Mouse (Mus musculus) midbrain, embryonic 10.5 days (tissue): Measurements from ENCODE around the gene Mok. TPM values are rescaled to one million over a fixed set of nuclear protein-coding genes. Genes with fewer than 3 reads are reported as not detected.

ENCODE experiments used
- DNase-seq: peaks from one replicate; pipeline ENCODE4 v3.0.0-alpha.2; 2017; ENCODE audit warnings: low spot score
- H3K27ac ChIP-seq: fragments of 300-500 bp; sonication (generic); replicated peaks from 2 replicates; pipeline ENCODE4 v1.5.1; 2016; ENCODE audit warnings: mild to moderate bottlenecking
- H3K27me3 ChIP-seq: fragments of 300-500 bp; sonication (generic); 2 replicates; pipeline ENCODE4 v1.6.1; 2016; ENCODE audit warnings: low read depth, mild to moderate bottlenecking; ENCODE audit not compliant: poor library complexity, severe bottlenecking
- H3K36me3 ChIP-seq: fragments of 300-500 bp; sonication (generic); 2 replicates; pipeline ENCODE4 v1.6.1; 2016; ENCODE audit warnings: mild to moderate bottlenecking, moderate library complexity
- H3K4me1 ChIP-seq: fragments of 300-500 bp; sonication (generic); 2 replicates; pipeline ENCODE4 v1.6.1; 2016
- H3K4me3 ChIP-seq: fragments of 300-500 bp; sonication (generic); 2 replicates; pipeline ENCODE4 v1.5.1; 2016; ENCODE audit warnings: mild to moderate bottlenecking, moderate library complexity
- H3K9me3 ChIP-seq: fragments of 300-500 bp; sonication (generic); replicated peaks from 2 replicates; pipeline ENCODE4 v1.6.1; 2016; ENCODE audit warnings: mild to moderate bottlenecking
- WGBS: fragments of 180-500 bp; shearing (Covaris S2); methylation state at CpG from one replicate; pipeline ENCODE4 v1.1.7; 2016; 5-methylcytosine and 5-hydroxymethylcytosine counted together
- polyA plus RNA-seq: library from polyadenylated mRNA; unstranded; fragments of >200 nt; fragmentation: Nextera tagmentation; extraction: Ambion mirVana; gene quantifications from 2 replicates; pipeline ENCODE4 v1.2.1, GENCODE M21; 2016

Mok gene
- polyA plus RNA-seq, 1 experiment from 2014 or later = 10.1 TPM

DNA sequence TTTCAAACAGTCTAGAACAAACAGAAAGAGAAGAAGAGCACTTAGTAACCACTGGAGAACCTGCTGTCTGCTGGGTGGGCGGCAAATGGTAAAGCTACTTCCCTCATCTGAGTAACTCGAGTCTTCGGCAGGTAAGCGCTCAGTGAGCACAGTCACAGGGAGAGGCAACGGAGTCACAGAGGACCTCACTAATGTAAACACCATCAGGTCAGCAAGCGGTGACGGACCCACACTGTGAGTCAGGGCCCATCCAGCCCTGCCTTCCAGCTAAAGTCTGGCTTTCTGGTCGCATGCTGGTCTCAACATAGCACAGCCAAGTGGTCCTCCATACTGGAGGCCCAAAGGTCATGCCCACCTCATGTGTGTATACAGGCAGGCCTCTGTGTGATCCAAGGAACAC lies 21.4 kb downstream of the Mok start:
- no peak for DNase-seq

DNA sequence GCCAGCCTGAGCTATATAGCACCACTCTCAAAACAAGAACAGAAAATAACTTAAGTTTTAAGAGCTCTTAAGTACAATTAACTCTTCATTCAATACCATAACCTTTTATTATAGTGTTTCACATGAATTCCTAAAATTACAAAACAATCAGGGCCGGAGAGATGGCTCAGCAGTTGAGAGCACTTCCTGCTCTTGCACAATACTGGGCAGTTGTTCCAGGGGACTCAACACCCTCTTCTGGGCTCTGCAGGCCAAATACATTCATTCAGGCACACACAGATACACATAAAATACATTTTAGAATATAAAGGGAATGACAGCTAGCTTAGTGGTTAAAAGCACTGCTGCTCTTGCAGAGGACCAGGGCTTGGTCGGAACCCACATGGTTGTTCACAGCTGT lies 23.9 kb downstream of the Mok start:
- H3K4me3 ChIP-seq = no peak overlapping the region
- H3K27ac ChIP-seq = no peak overlapping the region
- H3K4me1 ChIP-seq = no peaks in the 10 kb centered on the region
- H3K36me3 ChIP-seq = peaks cover 36% of the 10 kb centered on the region
- no peaks in the 10 kb centered on the region for H3K27me3 ChIP-seq
- no peak for DNase-seq
- H3K9me3 ChIP-seq = no peaks in the 10 kb centered on the region
- 94% methylated on average over 2 of the region's 2 CpGs for WGBS

More for the DNA sequence above, 21.4 kb downstream of the Mok start:
- Histone ChIP-seq H3K4me3 (no peak overlapping the region), H3K27me3 (no peaks in the 10 kb centered on the region), H3K4me1 (no peaks in the 10 kb centered on the region), H3K9me3 (no peaks in the 10 kb centered on the region), H3K27ac (no peak overlapping the region), H3K36me3 (peaks cover 13% of the 10 kb centered on the region; the same call in 1 of the 2 replicates)
- WGBS = 82% methylated on average over 8 of the region's 8 CpGs

DNA sequence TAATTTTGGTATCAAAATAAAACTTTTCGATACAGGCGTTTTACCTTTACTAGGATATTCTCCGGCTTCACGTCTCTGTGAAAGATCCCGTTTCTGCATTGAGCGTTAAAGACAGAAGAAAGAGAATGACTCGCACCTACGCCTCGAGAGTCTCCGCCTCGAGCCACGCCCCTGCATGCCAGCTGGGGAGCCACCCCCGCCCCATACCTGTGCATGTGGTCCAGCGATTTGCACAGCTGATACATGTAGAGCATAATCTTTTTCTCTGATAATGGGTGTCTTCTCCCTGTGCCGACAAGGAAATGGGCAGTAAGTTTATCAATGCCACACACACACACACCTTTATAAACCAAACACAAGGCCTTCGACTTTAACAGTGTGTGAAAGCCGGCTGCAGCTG lies 25.8 kb downstream of the Mok start:
- H3K27ac ChIP-seq = no peak overlapping the region
- H3K27me3 ChIP-seq = no peaks in the 10 kb centered on the region
- DNase-seq = no peak
- peaks cover 44% of the 10 kb centered on the region for H3K36me3 ChIP-seq
- WGBS = 79% methylated on average over 17 of the region's 17 CpGs
- H3K4me3 ChIP-seq = no peak overlapping the region
- H3K4me1 ChIP-seq = no peaks in the 10 kb centered on the region
- H3K9me3 ChIP-seq = no peaks in the 10 kb centered on the region

DNA sequence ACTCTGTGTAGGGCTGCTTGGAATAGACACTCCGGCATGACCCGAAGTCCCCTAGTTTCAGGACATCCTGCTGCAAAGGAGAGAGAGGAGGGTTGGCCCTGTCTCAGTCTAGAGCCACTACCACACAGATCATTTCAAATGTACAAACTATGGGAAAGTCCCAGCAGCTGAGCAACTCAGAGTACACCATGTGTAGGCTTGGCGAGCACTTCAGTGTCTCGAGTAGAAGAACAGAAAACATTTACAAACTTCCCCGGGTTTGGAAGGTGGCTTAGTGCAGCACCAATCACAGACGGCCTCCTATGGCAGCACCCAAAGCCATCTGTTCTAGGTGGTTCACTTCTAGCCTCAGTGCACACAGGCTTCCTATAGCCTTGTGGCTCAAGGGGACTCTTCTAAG lies 27.1 kb downstream of the Mok start:
- H3K4me1 ChIP-seq = peaks cover 5% of the 10 kb centered on the region
- no peak for DNase-seq
- H3K36me3 ChIP-seq = peaks cover 55% of the 10 kb centered on the region
- H3K27me3 ChIP-seq = no peaks in the 10 kb centered on the region
- 93% methylated on average over 6 of the region's 6 CpGs for WGBS
- no peak overlapping the region for H3K27ac ChIP-seq
- no peaks in the 10 kb centered on the region for H3K9me3 ChIP-seq
- no peak overlapping the region for H3K4me3 ChIP-seq

DNA sequence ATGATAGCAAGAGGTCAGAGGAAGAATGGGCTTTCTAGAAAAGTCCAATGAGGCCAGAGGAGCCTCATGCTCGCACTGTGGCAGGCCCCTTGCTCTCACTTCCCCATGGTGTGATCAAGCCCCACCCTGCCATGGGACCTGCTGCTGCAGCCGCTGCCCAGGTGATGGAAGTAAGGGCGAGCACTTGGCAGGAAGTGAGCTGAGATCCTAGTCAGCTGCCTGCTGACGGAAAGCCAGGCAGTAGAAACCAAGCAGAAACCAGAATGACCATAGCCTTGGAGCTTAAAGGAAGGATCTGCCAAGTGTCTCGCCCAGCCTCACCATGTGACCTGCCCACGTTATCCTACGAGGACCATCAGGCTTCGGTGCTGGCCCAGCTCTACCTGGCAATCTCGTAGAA lies 27.6 kb downstream of the Mok start:
- no peak overlapping the region for H3K4me3 ChIP-seq
- H3K27ac ChIP-seq = no peak overlapping the region
- H3K9me3 ChIP-seq = no peaks in the 10 kb centered on the region
- H3K4me1 ChIP-seq = peaks cover 10% of the 10 kb centered on the region
- peaks cover 55% of the 10 kb centered on the region for H3K36me3 ChIP-seq
- DNase-seq = no peak
- no peaks in the 10 kb centered on the region for H3K27me3 ChIP-seq
- 92% methylated on average over 9 of the region's 9 CpGs for WGBS

DNA sequence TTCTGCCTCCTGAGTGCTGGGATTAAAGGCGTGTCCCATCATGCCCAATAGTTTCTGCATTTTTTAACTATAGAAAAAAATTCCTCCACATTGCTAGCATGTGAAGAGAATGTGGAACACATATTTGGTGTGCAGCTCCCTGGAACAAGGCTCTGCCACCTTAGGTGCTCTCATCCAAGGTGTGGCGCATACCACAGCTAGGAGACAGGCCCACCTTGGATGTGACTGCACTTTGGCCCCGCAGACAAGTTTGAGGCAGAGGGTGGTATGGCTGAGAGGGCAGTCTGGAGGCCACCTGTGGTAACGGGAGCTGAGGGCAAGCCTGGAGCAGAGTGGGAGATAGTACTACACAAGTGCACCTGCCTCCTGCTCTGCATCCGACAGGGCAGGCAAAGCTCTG lies 31.9 kb downstream of the Mok start:
- Histone ChIP-seq H3K36me3 (peaks cover 75% of the 10 kb centered on the region), H3K9me3 (no peaks in the 10 kb centered on the region), H3K27me3 (no peaks in the 10 kb centered on the region), H3K4me1 (peaks cover 24% of the 10 kb centered on the region), H3K4me3 (no peak overlapping the region), H3K27ac (no peak overlapping the region)
- DNase-seq = no peak
- WGBS = 86% methylated on average over 5 of the region's 5 CpGs

DNA sequence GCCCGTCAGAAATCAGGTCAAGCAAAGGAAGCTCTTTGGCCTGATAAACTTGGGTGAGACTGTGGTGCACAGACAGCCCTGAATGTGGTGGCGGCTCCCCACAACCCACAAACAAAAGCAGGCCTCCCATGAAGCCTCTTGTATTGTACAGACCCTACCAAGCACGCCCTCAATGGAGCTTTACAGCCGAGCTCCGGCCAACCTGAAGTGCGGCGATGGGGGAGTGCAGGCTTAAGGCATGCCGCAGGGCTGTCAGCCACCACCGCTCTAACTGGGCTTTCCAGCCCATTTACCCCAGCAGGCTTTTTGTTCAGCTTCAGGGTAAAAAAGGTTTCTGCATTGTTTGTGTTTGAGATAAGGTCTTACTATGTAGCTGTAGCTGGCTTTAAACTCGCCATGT lies 32.3 kb downstream of the Mok start:
- Histone ChIP-seq H3K4me1 (peaks cover 24% of the 10 kb centered on the region), H3K27ac (0 out of 2 replicates have a peak overlapping the region, but pooled peaks have one; percentile 10), H3K27me3 (no peaks in the 10 kb centered on the region), H3K9me3 (no peaks in the 10 kb centered on the region), H3K36me3 (peaks cover 71% of the 10 kb centered on the region), H3K4me3 (no peak overlapping the region)
- no peak for DNase-seq
- WGBS = 31% methylated on average over 10 of the region's 10 CpGs

DNA sequence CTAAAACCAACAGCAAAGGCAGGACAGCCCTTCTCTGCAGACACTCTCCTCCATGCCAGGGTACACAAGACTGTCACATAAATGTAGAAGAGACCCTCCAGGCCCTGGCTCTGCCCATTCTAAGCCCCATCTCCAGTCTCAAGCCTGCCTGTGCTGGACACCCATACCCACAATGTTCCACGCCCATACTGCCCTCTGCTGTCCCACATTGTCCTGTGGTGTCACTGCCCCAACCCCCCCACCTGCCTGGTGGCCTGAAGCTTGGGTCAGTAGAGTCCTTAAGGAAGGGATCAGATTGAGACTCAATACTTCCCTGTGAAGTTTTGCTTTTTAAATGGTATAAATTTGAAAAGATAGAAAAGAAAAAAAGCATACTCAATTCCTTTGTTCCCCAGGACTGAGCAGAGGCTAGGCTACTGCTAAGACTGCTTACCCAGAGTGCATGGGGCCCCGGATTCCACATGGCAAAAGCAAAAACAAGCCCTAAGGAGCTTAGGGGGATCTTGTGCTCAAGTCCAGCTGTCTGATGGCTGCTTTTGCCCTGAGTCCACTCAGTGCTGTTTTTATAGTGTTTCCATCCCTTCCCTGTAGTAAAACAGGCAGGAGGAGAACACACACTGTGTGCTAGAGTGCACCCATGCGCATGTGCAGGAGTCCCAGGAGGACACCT lies 34.3 kb downstream of the Mok start:
- peaks cover 67% of the 10 kb centered on the region for H3K36me3 ChIP-seq
- no peak overlapping the region for H3K4me3 ChIP-seq
- DNase-seq = no peak
- H3K27ac ChIP-seq = peak overlapping the region; percentile 13
- no peaks in the 10 kb centered on the region for H3K27me3 ChIP-seq
- H3K4me1 ChIP-seq = peaks cover 30% of the 10 kb centered on the region
- no peaks in the 10 kb centered on the region for H3K9me3 ChIP-seq
- 77% methylated on average over 3 of the region's 3 CpGs for whole genome bisulfite sequencing

DNA sequence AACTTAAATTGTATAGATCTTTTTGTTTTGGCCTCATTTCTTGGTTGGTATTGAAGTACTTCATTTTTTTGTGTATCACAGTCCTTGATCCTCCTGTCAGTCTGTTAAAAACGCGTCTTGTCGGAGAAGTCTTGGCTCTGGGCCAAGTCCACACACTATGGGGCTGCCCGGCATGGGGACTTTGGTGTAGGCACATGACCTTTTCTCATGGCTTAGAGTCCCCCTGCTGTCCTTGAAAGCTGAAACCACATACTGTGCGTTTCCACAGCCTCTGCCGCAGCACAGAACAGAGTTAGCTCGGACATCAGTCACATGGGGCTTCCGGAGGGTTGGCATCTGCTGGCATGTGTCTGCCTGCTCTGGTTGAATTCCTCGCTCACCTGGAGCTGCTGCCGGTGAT lies 36.5 kb downstream of the Mok start:
- peaks cover 60% of the 10 kb centered on the region for H3K36me3 ChIP-seq
- DNase-seq = no peak

DNA sequence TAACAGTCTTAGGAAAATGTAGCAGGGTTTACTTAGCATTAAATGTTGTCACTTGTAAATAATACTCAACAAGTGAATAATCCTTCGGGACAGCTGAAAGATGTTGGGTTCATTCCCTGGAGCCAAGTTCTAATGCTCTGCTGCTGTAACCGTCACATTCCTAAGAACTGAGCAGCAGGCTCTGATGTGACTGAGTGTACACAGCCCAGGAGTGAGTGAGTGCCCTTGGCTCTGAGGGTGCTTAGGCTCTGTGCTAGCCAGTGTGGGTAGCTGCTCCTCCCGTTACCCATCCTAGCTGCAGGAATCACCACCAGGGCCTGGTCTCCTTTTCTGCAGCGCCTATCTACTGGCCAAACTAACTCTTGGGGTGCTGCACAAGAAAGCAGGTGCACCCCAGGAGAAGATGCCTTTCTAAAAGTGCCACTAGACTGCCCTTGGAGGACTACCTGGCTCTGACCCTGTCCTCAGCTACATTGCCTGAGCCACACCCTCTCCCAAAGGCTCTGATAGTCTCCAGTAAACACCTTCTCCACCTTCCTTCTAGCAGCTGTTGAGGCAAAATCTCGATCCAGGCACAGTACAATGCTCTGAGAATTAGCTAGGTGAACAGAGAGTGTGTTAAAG lies 38.0 kb downstream of the Mok start:
- DNase-seq = no peak
- Histone ChIP-seq H3K36me3 (peaks cover 54% of the 10 kb centered on the region), H3K27ac (no peak overlapping the region), H3K9me3 (no peaks in the 10 kb centered on the region), H3K27me3 (no peaks in the 10 kb centered on the region), H3K4me3 (no peak overlapping the region), H3K4me1 (peaks cover 16% of the 10 kb centered on the region)
- WGBS = 88% methylated on average over 5 of the region's 5 CpGs

More for the DNA sequence above, 36.5 kb downstream of the Mok start:
- H3K4me3 ChIP-seq = no peak overlapping the region
- H3K4me1 ChIP-seq = peaks cover 30% of the 10 kb centered on the region
- WGBS = 51% methylated on average over 10 of the region's 10 CpGs
- H3K27me3 ChIP-seq = no peaks in the 10 kb centered on the region
- no peaks in the 10 kb centered on the region for H3K9me3 ChIP-seq
- H3K27ac ChIP-seq = no peak overlapping the region

DNA sequence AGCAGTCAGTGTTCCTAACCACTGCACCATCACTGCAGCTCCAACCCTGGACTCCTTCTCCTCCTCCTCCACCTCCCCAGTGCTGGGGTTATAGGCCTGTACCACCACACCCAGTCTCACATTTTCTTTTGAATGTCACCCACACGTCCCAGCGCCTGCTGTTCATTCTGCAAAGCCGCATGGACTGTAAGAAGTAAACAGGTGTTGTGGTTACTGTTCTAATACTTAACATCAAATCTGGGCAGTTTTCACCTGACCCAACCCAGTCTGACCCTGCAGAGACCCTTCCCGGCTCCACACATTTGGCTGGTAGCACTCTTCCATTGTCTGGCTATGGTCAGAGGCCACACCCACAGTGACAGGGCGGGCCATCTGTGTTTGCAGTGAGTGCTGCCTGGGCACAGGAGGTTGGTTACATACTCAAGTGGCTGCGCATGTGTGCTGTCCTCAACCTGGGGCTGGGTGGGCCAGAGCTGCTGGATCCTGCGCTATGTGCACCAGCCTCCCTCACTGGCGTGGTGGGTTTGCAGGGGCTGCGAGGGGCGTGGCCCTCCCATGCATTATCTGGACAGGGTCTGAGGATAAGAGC lies 38.8 kb downstream of the Mok start:
- Histone ChIP-seq H3K9me3 (no peaks in the 10 kb centered on the region), H3K36me3 (peaks cover 50% of the 10 kb centered on the region), H3K27me3 (no peaks in the 10 kb centered on the region), H3K4me3 (no peak overlapping the region), H3K4me1 (peaks cover 15% of the 10 kb centered on the region), H3K27ac (no peak overlapping the region)
- DNase-seq = no peak
- 88% methylated on average over 10 of the region's 10 CpGs for WGBS

DNA sequence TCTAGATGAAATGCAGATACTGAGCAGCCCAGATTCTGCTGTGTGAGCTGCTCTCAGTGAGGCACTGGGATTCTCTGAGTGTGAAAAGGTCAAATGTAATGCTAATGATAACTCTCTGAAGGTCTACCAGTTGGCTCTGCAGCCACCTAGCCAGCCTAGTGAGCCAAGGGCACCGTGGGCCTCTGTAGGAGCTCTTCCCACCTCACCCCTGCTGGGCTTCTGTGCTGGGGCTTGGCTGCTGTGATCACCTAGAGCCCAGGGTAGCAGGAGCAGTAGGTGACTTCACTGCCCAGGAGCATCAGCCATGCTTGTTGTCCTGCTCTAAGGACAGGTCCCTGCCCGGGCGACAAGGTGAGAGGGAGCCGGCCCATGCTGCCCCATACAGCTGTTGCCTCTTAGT lies 41.5 kb downstream of the Mok start:
- Histone ChIP-seq H3K27ac (no peak overlapping the region), H3K4me3 (no peak overlapping the region), H3K36me3 (peaks cover 34% of the 10 kb centered on the region), H3K4me1 (peaks cover 6% of the 10 kb centered on the region), H3K27me3 (no peaks in the 10 kb centered on the region), H3K9me3 (no peaks in the 10 kb centered on the region)
- WGBS = 94% methylated on average over 4 of the region's 4 CpGs
- DNase-seq = no peak

DNA sequence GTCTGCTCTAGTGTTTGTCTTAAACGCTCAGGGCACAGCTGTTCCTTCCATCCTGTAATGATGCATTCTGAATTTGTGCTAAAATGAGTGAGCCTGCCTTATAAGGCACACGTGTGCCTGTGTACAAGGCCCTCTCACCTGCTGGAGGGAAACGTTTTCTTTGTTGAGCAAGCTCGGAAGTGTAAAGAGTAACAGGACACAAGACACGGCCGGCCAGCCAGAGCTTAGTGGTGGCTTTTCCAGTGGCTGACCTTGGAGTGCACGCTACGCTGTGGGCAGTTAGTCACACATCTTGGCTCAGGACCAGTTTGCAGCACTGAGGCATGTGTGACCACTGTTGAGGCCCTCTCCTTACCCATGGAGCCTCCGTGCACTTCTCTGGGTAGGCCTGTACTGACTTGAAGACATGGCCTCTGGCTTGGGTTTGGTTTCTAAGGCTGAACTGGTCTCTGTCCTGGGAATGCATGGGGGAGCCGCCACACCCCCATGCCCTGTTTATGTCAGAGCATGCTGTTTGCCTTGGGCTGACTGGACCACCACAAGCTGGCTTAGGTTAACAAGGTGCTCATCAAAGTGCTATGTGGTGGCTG lies 42.8 kb downstream of the Mok start:
- Histone ChIP-seq H3K27ac (no peak overlapping the region), H3K9me3 (no peaks in the 10 kb centered on the region), H3K27me3 (no peaks in the 10 kb centered on the region), H3K4me1 (peaks cover 5% of the 10 kb centered on the region; the same call in 1 of the 2 replicates), H3K4me3 (no peak overlapping the region), H3K36me3 (peaks cover 40% of the 10 kb centered on the region)
- WGBS = 94% methylated on average over 10 of the region's 10 CpGs
- DNase-seq = no peak
